Mouse (Mus musculus) 3T3-L1 (cell line): ENCODE results near the gene Cngb1.

Experiments
- DNase-seq: peaks from one replicate; pipeline ENCODE4 v3.0.0-alpha.2; 2015; ENCODE audit warnings: low read depth, low spot score

The Cngb1 gene

DNA sequence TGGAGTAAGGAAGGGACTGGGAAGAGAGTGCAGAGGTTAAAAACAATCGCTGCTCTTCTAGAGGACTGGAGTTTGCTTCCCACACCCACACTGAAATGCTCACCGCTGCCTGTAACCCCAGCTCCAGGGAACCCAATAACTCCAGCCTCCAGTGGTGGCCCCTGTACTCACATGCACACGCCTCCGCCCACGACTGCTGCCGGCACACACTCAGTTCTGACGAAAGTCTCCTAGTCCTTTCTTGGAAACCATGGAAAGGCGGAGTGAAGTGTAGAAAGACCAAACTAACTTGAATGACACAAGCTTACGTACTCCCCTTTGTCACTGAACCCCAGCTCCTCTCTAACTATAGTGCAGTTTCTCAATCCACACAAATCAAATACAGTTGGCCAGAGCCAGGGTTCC, 106.4 kb downstream of the Cngb1 start:
- no peak for DNase-seq

GRCm38 (mm10) chr8:95195728-95196127, 110.7 kb downstream of the Cngb1 start:
- DNase-seq: no peak

GRCm38 (mm10) chr8:95191497-95192175, 114.7 kb downstream of the Cngb1 start:
- peak; percentile 45 for DNase-seq
